Mouse (Mus musculus) megakaryocyte, embryonic 14.5 days (primary cell): ENCODE measurements around the gene Fam229a.

Source experiments
- FLI1 ChIP-seq: IDR thresholded peaks from 2 replicates; pipeline ENCODE4 v1.6.1; 2012; ENCODE audit warnings: low read length, inconsistent platforms, mixed read lengths
- GATA1 ChIP-seq: IDR thresholded peaks from 3 replicates; pipeline ENCODE4 v1.6.1; 2012; ENCODE audit warnings: mixed read lengths, low read length, inconsistent platforms, borderline replicate concordance

- TF ChIP-seq GATA1 (no peak), FLI1 (no peak)
Observed at GRCm38 (mm10) chr4:129461183-129461960, 29.6 kb upstream of the Fam229a start, which contains the start of gene Bsdc1.
